ENCODE assay signal across 12 mouse cellular contexts in genomic region chr2:129226296-129226851, GRCm38 (mm10). TPM values are rescaled to one million over a fixed set of nuclear protein-coding genes. Genes with fewer than 3 reads are reported as not detected.
DNase-seq lines count a peak whose midpoint lies in the region; ATAC-seq lines count a peak whose summit lies in the region.
"Had no signal": no experiment of that assay in that cellular context is flagged by ENCODE, and none has a peak within 500 bp of the region (broad histone marks: within the 10 kb centered on the region; RNA-seq: fewer than 3 reads in every experiment).

No protein-coding gene starts in this region.

- 68% methylated on average over 11 of the region's 11 CpGs for WGBS in forebrain, embryonic 11.5 days
- WGBS in forebrain, embryonic 15.5 days = 61% methylated on average over 11 of the region's 11 CpGs
- WGBS in liver, embryonic 13.5 days (ENCODE audit: insufficient replicate concordance) = 15% methylated on average over 11 of the region's 11 CpGs

- no peak overlapping the region for H3K4me2 ChIP-seq in forebrain, embryonic 11.5 days (ENCODE audit: low read depth, low read length, severe bottlenecking)
- no peak overlapping the region for H3K4me2 ChIP-seq in forebrain, embryonic 15.5 days (replicated peaks)
- H3K4me2 ChIP-seq in liver, embryonic 13.5 days = peak overlapping the region; percentile 64
- H3K4me2 ChIP-seq: hindbrain, embryonic 12.5 days had no signal

- no peak for DNase-seq in forebrain, embryonic 11.5 days (ENCODE audit: low spot score)
- peak; percentile 26 for DNase-seq in 416B (ENCODE audit: low read depth)
- DNase-seq in c-Kit-negative CD71-positive TER-119-positive erythroid progenitor cells, embryonic 14.5 days (ENCODE audit: low read depth, low spot score) = peak; percentile 87
- DNase-seq in liver, embryonic 13.5 days = peak; percentile 93
- no peak for DNase-seq in B cell, adult 2 months
- no peak for DNase-seq in frontal cortex, postnatal 25 days (ENCODE audit: low spot score in 2 of 2)
- no peak for DNase-seq in right cerebral cortex, adult 18-20 months
- DNase-seq: layer of hippocampus, adult 9-11 months had no signal

- ATAC-seq in forebrain, embryonic 11.5 days (replicated peaks; ENCODE audit: low FRiP score) = peak; percentile 39; the same call in 1 of the 2 replicates
- ATAC-seq in forebrain, embryonic 15.5 days (replicated peaks) = no peak
- ATAC-seq in liver, embryonic 13.5 days (ENCODE audit: low read depth) = peak; percentile 93
- ATAC-seq: forebrain, embryonic 14.5 days; midbrain, embryonic 16.5 days had no signal

- H3K27me3 ChIP-seq in forebrain, embryonic 11.5 days (ENCODE audit: control insufficient read depth, insufficient read depth, low read length) = no peaks in the 10 kb centered on the region
- H3K27me3 ChIP-seq in forebrain, embryonic 15.5 days = no peaks in the 10 kb centered on the region
- no peaks in the 10 kb centered on the region for H3K27me3 ChIP-seq in liver, embryonic 13.5 days
- H3K27me3 ChIP-seq: hindbrain, embryonic 12.5 days had no signal

- no peaks in the 10 kb centered on the region; the same call in 1 of the 2 replicates for H3K9me3 ChIP-seq in forebrain, embryonic 11.5 days (ENCODE audit: control insufficient read depth, low read length)
- no peaks in the 10 kb centered on the region for H3K9me3 ChIP-seq in forebrain, embryonic 15.5 days
- H3K9me3 ChIP-seq in liver, embryonic 13.5 days (replicated peaks) = no peaks in the 10 kb centered on the region
- H3K9me3 ChIP-seq: hindbrain, embryonic 12.5 days had no signal

- H3K36me3 ChIP-seq in forebrain, embryonic 11.5 days (ENCODE audit: control insufficient read depth, insufficient read depth, low read length) = no peaks in the 10 kb centered on the region
- no peaks in the 10 kb centered on the region for H3K36me3 ChIP-seq in forebrain, embryonic 15.5 days
- H3K36me3 ChIP-seq in liver, embryonic 13.5 days = no peaks in the 10 kb centered on the region
- H3K36me3 ChIP-seq: hindbrain, embryonic 12.5 days had no signal

- no peak overlapping the region for H3K9ac ChIP-seq in forebrain, embryonic 11.5 days (ENCODE audit: low read length)
- H3K9ac ChIP-seq in forebrain, embryonic 15.5 days (replicated peaks) = no peak overlapping the region
- H3K9ac ChIP-seq in liver, embryonic 13.5 days = peak overlapping the region; percentile 87
- H3K9ac ChIP-seq: hindbrain, embryonic 12.5 days had no signal

- no peak overlapping the region for H3K27ac ChIP-seq in forebrain, embryonic 11.5 days (ENCODE audit: low read depth, low read length)
- H3K27ac ChIP-seq in forebrain, embryonic 15.5 days (replicated peaks) = no peak overlapping the region
- H3K27ac ChIP-seq in liver, embryonic 13.5 days = peak overlapping the region; percentile 100
- H3K27ac ChIP-seq: hindbrain, embryonic 12.5 days had no signal

- no peak overlapping the region for H3K4me3 ChIP-seq in forebrain, embryonic 11.5 days (ENCODE audit: low read depth, low read length)
- H3K4me3 ChIP-seq in forebrain, embryonic 15.5 days = no peak overlapping the region
- peak overlapping the region; percentile 40 for H3K4me3 ChIP-seq in liver, embryonic 13.5 days (replicated peaks)
- H3K4me3 ChIP-seq: hindbrain, embryonic 12.5 days had no signal

- H3K4me1 ChIP-seq in forebrain, embryonic 11.5 days (replicated peaks; ENCODE audit: control insufficient read depth, insufficient read depth, low read length) = no peaks in the 10 kb centered on the region
- H3K4me1 ChIP-seq in forebrain, embryonic 15.5 days = no peaks in the 10 kb centered on the region
- H3K4me1 ChIP-seq in liver, embryonic 13.5 days (replicated peaks) = peaks cover 77% of the 10 kb centered on the region
- H3K4me1 ChIP-seq: hindbrain, embryonic 12.5 days had no signal

RNA-seq across cellular contexts. Expression of gene Slc20a1, which starts 27.8 kb away (rescaled TPM):
- polyA plus RNA-seq in forebrain, embryonic 11.5 days (2014; fragmentation: Nextera tagmentation; extraction: Ambion mirVana) = 70.7 and 72.8 TPM in 2 replicates
- polyA plus RNA-seq in forebrain, embryonic 15.5 days (2015; fragmentation: Nextera tagmentation; extraction: Ambion mirVana) = 58.8 TPM in 2 replicates
- 48.6 and 55.8 TPM in 2 replicates for polyA plus RNA-seq in liver, embryonic 13.5 days (2015; fragmentation: Nextera tagmentation; extraction: Ambion mirVana)

Comparison
In these comparisons a context has a peak if more than half of its experiments do, and no peak if none do; other contexts are left out.
1. DNase-seq: peak in 416B (single experiment), c-Kit-negative CD71-positive TER-119-positive erythroid progenitor cells, embryonic 14.5 days (single experiment) and liver, embryonic 13.5 days (single experiment); none in forebrain, embryonic 11.5 days (single experiment), B cell, adult 2 months (0 of 2), frontal cortex, postnatal 25 days (0 of 2) and right cerebral cortex, adult 18-20 months (single experiment).